Mouse (Mus musculus): ENCODE measurements at regions not wholly inside any gene's neighbourhood (a gene's known extent, or its start where the extent isn't known, plus 50 kb on each side); places are given as distances from the start of the nearest gene placed in this dataset.

- DNase-seq, result no peak
Observed at GRCm38 (mm10) chr9:63896073-63896807, 125.6 kb downstream of the Smad6 start.

GRCm38 (mm10) chr9:63892235-63892971, 129.5 kb downstream of the Smad6 start:
- no peak for DNase-seq

- DNase-seq, result no peak
Observed at GRCm38 (mm10) chr9:63890717-63891116, 131.1 kb downstream of the Smad6 start.

- no peak for DNase-seq
Observed at GRCm38 (mm10) chr9:63889570-63889969, 131.8 kb upstream of the Smad3 start.

- DNase-seq, result no peak
Observed at GRCm38 (mm10) chr9:63884971-63885370, 127.2 kb upstream of the Smad3 start.

- DNase-seq, result peak; percentile 37 to 44
Observed at GRCm38 (mm10) chr9:63883738-63884520, 126.1 kb upstream of the Smad3 start.

- no peak for DNase-seq
Observed at GRCm38 (mm10) chr9:63881692-63882091, 123.9 kb upstream of the Smad3 start.

- no peak for DNase-seq
Observed at GRCm38 (mm10) chr9:63881261-63881563, 123.4 kb upstream of the Smad3 start.

GRCm38 (mm10) chr9:63880487-63881260, 122.9 kb upstream of the Smad3 start:
- no peak for DNase-seq

GRCm38 (mm10) chr9:63879710-63880428, 122.1 kb upstream of the Smad3 start:
- no peak for DNase-seq

- no peak for DNase-seq
Observed at GRCm38 (mm10) chr9:63877864-63878263, 120.1 kb upstream of the Smad3 start.

- no peak for DNase-seq
Observed at GRCm38 (mm10) chr9:63876886-63877285, 119.1 kb upstream of the Smad3 start.

GRCm38 (mm10) chr9:63876023-63876422, 118.2 kb upstream of the Smad3 start:
- no peak for DNase-seq

- DNase-seq, result no peak
Observed at GRCm38 (mm10) chr9:63875193-63875592, 117.4 kb upstream of the Smad3 start.

GRCm38 (mm10) chr9:63864350-63864749, 106.6 kb upstream of the Smad3 start:
- no peak for DNase-seq

GRCm38 (mm10) chr9:63863328-63863727, 105.5 kb upstream of the Smad3 start:
- no peak for DNase-seq

GRCm38 (mm10) chr9:63862427-63862826, 104.6 kb upstream of the Smad3 start:
- DNase-seq, result no peak

GRCm38 (mm10) chr9:63861418-63861817, 103.6 kb upstream of the Smad3 start:
- no peak for DNase-seq

- no peak for DNase-seq
Observed at GRCm38 (mm10) chr9:63860196-63860595, 102.4 kb upstream of the Smad3 start.

- no peak for DNase-seq
Observed at GRCm38 (mm10) chr9:63856065-63856736, 98.4 kb upstream of the Smad3 start.

- no peak for DNase-seq
Observed at GRCm38 (mm10) chr9:63851809-63852208, 94.0 kb upstream of the Smad3 start.

GRCm38 (mm10) chr9:63850316-63850693, 92.5 kb upstream of the Smad3 start:
- DNase-seq, result no peak

All from B cell, adult 2 months (primary cell).